Mouse (Mus musculus) brain, embryonic 14.5 days (tissue): ENCODE measurements around the gene Pdap1.

ENCODE experiments used
- CTCF ChIP-seq: fragments of 200-500 bp; IDR thresholded peaks from 2 replicates; pipeline ENCODE4 v1.5.1; 2012; ENCODE audit warnings: inconsistent platforms, mild to moderate bottlenecking, moderate library complexity, borderline replicate concordance; ENCODE audit not compliant: insufficient read depth, insufficient read length; ENCODE audit errors: extremely low read depth
- POLR2A ChIP-seq: fragments of 200-500 bp; IDR thresholded peaks from 2 replicates; pipeline ENCODE4 v1.6.1; 2012; ENCODE audit warnings: mild to moderate bottlenecking, inconsistent platforms, borderline replicate concordance; ENCODE audit not compliant: poor library complexity, insufficient read depth, insufficient read length, severe bottlenecking; ENCODE audit errors: extremely low read depth

DNA sequence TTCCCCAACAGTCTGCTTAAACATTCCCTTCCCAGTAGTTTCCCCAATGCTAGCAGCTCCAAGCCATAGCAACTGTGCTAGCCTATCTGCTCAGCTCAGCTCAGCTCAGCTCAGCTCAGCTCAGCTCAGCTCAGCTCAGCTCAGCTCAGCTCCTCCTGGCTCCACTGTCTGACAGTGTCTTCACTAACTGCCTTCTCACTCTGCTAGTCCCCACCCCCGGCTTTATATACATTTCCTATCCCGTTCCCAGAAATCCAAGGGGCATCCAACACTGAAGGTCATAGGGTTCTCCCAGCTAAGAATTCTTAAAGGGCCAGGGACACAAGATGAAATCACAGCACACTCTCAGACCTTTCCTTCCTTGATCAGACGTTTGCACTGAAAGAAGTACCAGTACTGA lies 24.7 kb upstream of the Pdap1 start:
- TF ChIP-seq POLR2A (no peak), CTCF (no peak)
